In genomic region chr15:28188361-28189011, GRCm38 (mm10) we compare ENCODE assay signal across 15 mouse cellular contexts. TPM values are rescaled to one million over a fixed set of nuclear protein-coding genes. Genes with fewer than 3 reads are reported as not detected.
DNase-seq lines count a peak whose midpoint lies in the region; ATAC-seq and TF ChIP-seq lines count a peak whose summit lies in the region.
"Had no signal": no experiment of that assay in that cellular context is flagged by ENCODE, and none has a peak within 500 bp of the region (broad histone marks: within the 10 kb centered on the region; RNA-seq: fewer than 3 reads in every experiment).

No protein-coding gene starts in this region.

- H3K4me1 ChIP-seq in forebrain, embryonic 14.5 days (ENCODE audit: control insufficient read depth, insufficient read depth, low read length): no peaks in the 10 kb centered on the region
- no peaks in the 10 kb centered on the region for H3K4me1 ChIP-seq in forebrain, embryonic 10.5 days
- H3K4me1 ChIP-seq in hindbrain, postnatal 0 days (ENCODE audit: insufficient read depth, low read length): no peaks in the 10 kb centered on the region
- H3K4me1 ChIP-seq in hindbrain, embryonic 14.5 days (replicated peaks; ENCODE audit: control insufficient read depth, insufficient read depth, low read length): no peaks in the 10 kb centered on the region
- H3K4me1 ChIP-seq in forebrain, postnatal 0 days (ENCODE audit: insufficient read depth): no peaks in the 10 kb centered on the region
- no peaks in the 10 kb centered on the region for H3K4me1 ChIP-seq in neural tube, embryonic 13.5 days (replicated peaks)
- H3K4me1 ChIP-seq: heart, embryonic 12.5 days had no signal

- H3K27me3 ChIP-seq in forebrain, embryonic 14.5 days (replicated peaks; ENCODE audit: control insufficient read depth, insufficient read depth, low read length): no peaks in the 10 kb centered on the region
- no peaks in the 10 kb centered on the region; the same call in 1 of the 2 replicates for H3K27me3 ChIP-seq in forebrain, embryonic 10.5 days (ENCODE audit: poor library complexity, severe bottlenecking)
- H3K27me3 ChIP-seq in hindbrain, postnatal 0 days (ENCODE audit: insufficient read depth, low read length): no peaks in the 10 kb centered on the region
- H3K27me3 ChIP-seq in hindbrain, embryonic 14.5 days (ENCODE audit: control insufficient read depth, insufficient read depth, low read length): peaks cover 11% of the 10 kb centered on the region; the same call in 1 of the 2 replicates
- no peaks in the 10 kb centered on the region for H3K27me3 ChIP-seq in forebrain, postnatal 0 days (ENCODE audit: insufficient read depth, low read length)
- peaks cover 80% of the 10 kb centered on the region for H3K27me3 ChIP-seq in neural tube, embryonic 13.5 days
- H3K27me3 ChIP-seq: heart, embryonic 12.5 days had no signal

- no peaks in the 10 kb centered on the region for H3K9me3 ChIP-seq in forebrain, embryonic 14.5 days (replicated peaks; ENCODE audit: control insufficient read depth, low read length)
- no peaks in the 10 kb centered on the region for H3K9me3 ChIP-seq in forebrain, embryonic 10.5 days
- H3K9me3 ChIP-seq in hindbrain, postnatal 0 days (ENCODE audit: low read length): no peaks in the 10 kb centered on the region
- H3K9me3 ChIP-seq in hindbrain, embryonic 14.5 days (ENCODE audit: control insufficient read depth, low read length): no peaks in the 10 kb centered on the region
- no peaks in the 10 kb centered on the region for H3K9me3 ChIP-seq in forebrain, postnatal 0 days (ENCODE audit: low read length)
- H3K9me3 ChIP-seq in neural tube, embryonic 13.5 days: no peaks in the 10 kb centered on the region
- H3K9me3 ChIP-seq: heart, embryonic 12.5 days; megakaryocyte, embryonic 14.5 days had no signal

- H3K9ac ChIP-seq in forebrain, embryonic 14.5 days (ENCODE audit: low read length): no peak overlapping the region
- H3K9ac ChIP-seq in hindbrain, postnatal 0 days (replicated peaks; ENCODE audit: low read length): no peak overlapping the region
- H3K9ac ChIP-seq in hindbrain, embryonic 14.5 days: no peak overlapping the region
- no peak overlapping the region for H3K9ac ChIP-seq in forebrain, postnatal 0 days
- no peak overlapping the region for H3K9ac ChIP-seq in neural tube, embryonic 13.5 days
- H3K9ac ChIP-seq: heart, embryonic 12.5 days; liver, embryonic 14.5 days; lung, embryonic 14.5 days had no signal

- no peak for TF ChIP-seq CTCF in hindbrain, postnatal 0 days (IDR thresholded peaks at IDR 0.05; ENCODE audit: low read depth)
- TF ChIP-seq CTCF in forebrain, postnatal 0 days (IDR thresholded peaks at IDR 0.05; ENCODE audit: low read depth): no peak

- H3K36me3 ChIP-seq in forebrain, embryonic 14.5 days (ENCODE audit: control insufficient read depth, insufficient read depth, low read length): no peaks in the 10 kb centered on the region
- no peaks in the 10 kb centered on the region for H3K36me3 ChIP-seq in forebrain, embryonic 10.5 days (replicated peaks)
- no peaks in the 10 kb centered on the region for H3K36me3 ChIP-seq in hindbrain, postnatal 0 days (ENCODE audit: insufficient read depth, low read length)
- H3K36me3 ChIP-seq in hindbrain, embryonic 14.5 days (replicated peaks; ENCODE audit: control insufficient read depth, insufficient read depth): no peaks in the 10 kb centered on the region
- no peaks in the 10 kb centered on the region for H3K36me3 ChIP-seq in forebrain, postnatal 0 days (ENCODE audit: insufficient read depth)
- no peaks in the 10 kb centered on the region for H3K36me3 ChIP-seq in neural tube, embryonic 13.5 days
- H3K36me3 ChIP-seq: heart, embryonic 12.5 days had no signal

- H3K27ac ChIP-seq in forebrain, embryonic 14.5 days (ENCODE audit: low read depth, low read length): no peak overlapping the region
- H3K27ac ChIP-seq in forebrain, embryonic 10.5 days: no peak overlapping the region
- H3K27ac ChIP-seq in hindbrain, postnatal 0 days: no peak overlapping the region
- no peak overlapping the region for H3K27ac ChIP-seq in hindbrain, embryonic 14.5 days
- no peak overlapping the region for H3K27ac ChIP-seq in forebrain, postnatal 0 days (ENCODE audit: low read depth, low read length)
- no peak overlapping the region; the same call in 1 of the 2 replicates for H3K27ac ChIP-seq in neural tube, embryonic 13.5 days (replicated peaks)
- H3K27ac ChIP-seq: left cerebral cortex, adult 2 months; liver, embryonic 14.5 days had no signal

- ATAC-seq in forebrain, embryonic 14.5 days: peak; percentile 48
- ATAC-seq in hindbrain, postnatal 0 days: peak; percentile 39; the same call in 1 of the 2 replicates
- no peak for ATAC-seq in hindbrain, embryonic 14.5 days (ENCODE audit: low FRiP score)
- ATAC-seq in forebrain, postnatal 0 days: peak; percentile 50; the same call in 1 of the 2 replicates
- ATAC-seq in neural tube, embryonic 13.5 days (ENCODE audit: low read depth): 0 out of 2 replicates have a peak, but pooled peaks have one; percentile 25

- WGBS in forebrain, embryonic 14.5 days: 58% methylated on average over 11 of the region's 11 CpGs
- whole genome bisulfite sequencing in forebrain, embryonic 10.5 days: 74% methylated on average over 11 of the region's 11 CpGs
- WGBS in hindbrain, postnatal 0 days: 64% methylated on average over 11 of the region's 11 CpGs
- 66% methylated on average over 11 of the region's 11 CpGs for WGBS in hindbrain, embryonic 14.5 days
- 51% methylated on average over 11 of the region's 11 CpGs for WGBS in forebrain, postnatal 0 days
- WGBS in neural tube, embryonic 13.5 days: 66% methylated on average over 11 of the region's 11 CpGs

- H3K4me2 ChIP-seq in forebrain, embryonic 14.5 days (ENCODE audit: low read length): no peak overlapping the region; the same call in 1 of the 2 replicates
- peak overlapping the region; percentile 44; the same call in 1 of the 2 replicates for H3K4me2 ChIP-seq in hindbrain, postnatal 0 days (ENCODE audit: low read depth, low read length)
- H3K4me2 ChIP-seq in hindbrain, embryonic 14.5 days (replicated peaks): no peak overlapping the region
- H3K4me2 ChIP-seq in forebrain, postnatal 0 days (ENCODE audit: low read depth): peak overlapping the region; percentile 24
- H3K4me2 ChIP-seq in neural tube, embryonic 13.5 days: 0 out of 2 replicates have a peak overlapping the region, but pooled peaks have one; percentile 12
- H3K4me2 ChIP-seq: lung, embryonic 14.5 days had no signal

- H3K4me3 ChIP-seq in forebrain, embryonic 14.5 days (ENCODE audit: low read depth, low read length): no peak overlapping the region
- no peak overlapping the region for H3K4me3 ChIP-seq in forebrain, embryonic 10.5 days
- peak overlapping the region; percentile 4; the same call in 1 of the 2 replicates for H3K4me3 ChIP-seq in hindbrain, postnatal 0 days (ENCODE audit: low read length)
- H3K4me3 ChIP-seq in hindbrain, embryonic 14.5 days (replicated peaks; ENCODE audit: low read length): no peak overlapping the region
- H3K4me3 ChIP-seq in forebrain, postnatal 0 days (ENCODE audit: low read depth, low read length): no peak overlapping the region
- no peak overlapping the region for H3K4me3 ChIP-seq in neural tube, embryonic 13.5 days
- H3K4me3 ChIP-seq: heart, embryonic 12.5 days; left cerebral cortex, adult 2 months; megakaryocyte, embryonic 14.5 days had no signal

- no peak for DNase-seq in forebrain, embryonic 14.5 days (ENCODE audit: low spot score)
- DNase-seq in forebrain, embryonic 10.5 days (ENCODE audit: extremely low spot score, low spot score): no peak
- DNase-seq in hindbrain, postnatal 0 days (ENCODE audit: low spot score): no peak
- DNase-seq in hindbrain, embryonic 14.5 days (ENCODE audit: low spot score): no peak
- DNase-seq in forebrain, postnatal 0 days: no peak
- no peak for DNase-seq in spleen, postnatal 14 days (ENCODE audit: low spot score in 2 of 2)
- DNase-seq in thymus, postnatal 36 days: no peak

RNA-seq across cellular contexts. Expression of gene Dnah5, which starts 15.1 kb away (rescaled TPM):
- 0.23 and 0.31 TPM in 2 replicates for polyA plus RNA-seq in forebrain, embryonic 14.5 days (2014; fragmentation: Nextera tagmentation; extraction: Ambion mirVana)
- 0.02 and 0.04 TPM in 2 replicates for polyA plus RNA-seq in forebrain, embryonic 10.5 days (2016; fragmentation: Nextera tagmentation; extraction: Ambion mirVana)
- 0.58 and 0.68 TPM in 2 replicates for total RNA-seq in hindbrain, postnatal 0 days (2014; rRNA removed)
- 0.11 TPM in 2 replicates for polyA plus RNA-seq in hindbrain, postnatal 0 days (2015; fragmentation: Nextera tagmentation; extraction: Ambion mirVana)
- polyA plus RNA-seq in hindbrain, embryonic 14.5 days (2014; fragmentation: Nextera tagmentation; extraction: Ambion mirVana): 0.33 and 0.40 TPM in 2 replicates
- total RNA-seq in forebrain, postnatal 0 days (2014; rRNA removed): 2.0 TPM in 2 replicates
- 0.19 and 0.24 TPM in 2 replicates for polyA plus RNA-seq in forebrain, postnatal 0 days (2015; fragmentation: Nextera tagmentation; extraction: Ambion mirVana)
- 0.08 and 0.10 TPM in 2 replicates for polyA plus RNA-seq in neural tube, embryonic 13.5 days (2015; fragmentation: Nextera tagmentation; extraction: Ambion mirVana)
- total RNA-seq: neutrophil, adult 5-6 weeks had no signal
- polyA plus RNA-seq: heart, embryonic 12.5 days; spleen, adult 2 months had no signal

Comparison
In these comparisons a context has a peak if more than half of its experiments do, and no peak if none do; other contexts are left out.
1. H3K4me2 ChIP-seq: peak in hindbrain, postnatal 0 days (single experiment), forebrain, postnatal 0 days (single experiment) and neural tube, embryonic 13.5 days (single experiment); none in forebrain, embryonic 14.5 days (single experiment) and hindbrain, embryonic 14.5 days (single experiment).